Mouse (Mus musculus): ENCODE data around the gene Ndufa3. TPM values are rescaled to one million over a fixed set of nuclear protein-coding genes. Genes with fewer than 3 reads are reported as not detected.
"Not testable (repeated sequence)": the region's sequence is repeated elsewhere in the genome, so short reads cannot be mapped to it uniquely, and the experiment has no call there.

Ndufa3 gene
- 343 and 344 TPM in 2 replicates for polyA plus RNA-seq (2014; fragmentation: Nextera tagmentation; extraction: Ambion mirVana)

- Histone ChIP-seq H3K27ac (ENCODE audit: low read depth, low read length) (no peak within 1 kb of the TSS), H3K27me3 (ENCODE audit: control insufficient read depth, insufficient read depth, low read length) (no peaks in the 10 kb centered on the region), H3K4me1 (replicated peaks; ENCODE audit: control insufficient read depth, insufficient read depth, low read length) (no peaks in the 10 kb centered on the region), H3K9ac (ENCODE audit: low read depth, low read length) (peak within 1 kb of the TSS; percentile 76), H3K36me3 (ENCODE audit: control insufficient read depth, insufficient read depth, low read length) (no peaks in the 10 kb centered on the region), H3K4me3 (ENCODE audit: low read depth, low read length) (peak within 1 kb of the TSS; percentile 63), H3K9me3 (ENCODE audit: control insufficient read depth, low read length) (no peaks in the 10 kb centered on the region), H3K4me2 (replicated peaks; ENCODE audit: low read depth, low read length) (peak within 1 kb of the TSS; percentile 66)
- ATAC-seq (ENCODE audit: low FRiP score) (peak; percentile 96), DNase-seq (ENCODE audit: low spot score) (peak; percentile 90)
- WGBS, result 2% methylated on average over 32 of the region's 32 CpGs
Measured at GRCm38 (mm10) chr7:3617242-3617995, at the start of gene Ndufa3. Gene Ndufa3, plus strand, starts transcription at chr7:3617373.

GRCm38 (mm10) chr7:3569725-3570124 is 47.4 kb upstream of the Ndufa3 start:
- no peak overlapping the region for H3K4me2 ChIP-seq (replicated peaks; ENCODE audit: low read depth, low read length)

DNA sequence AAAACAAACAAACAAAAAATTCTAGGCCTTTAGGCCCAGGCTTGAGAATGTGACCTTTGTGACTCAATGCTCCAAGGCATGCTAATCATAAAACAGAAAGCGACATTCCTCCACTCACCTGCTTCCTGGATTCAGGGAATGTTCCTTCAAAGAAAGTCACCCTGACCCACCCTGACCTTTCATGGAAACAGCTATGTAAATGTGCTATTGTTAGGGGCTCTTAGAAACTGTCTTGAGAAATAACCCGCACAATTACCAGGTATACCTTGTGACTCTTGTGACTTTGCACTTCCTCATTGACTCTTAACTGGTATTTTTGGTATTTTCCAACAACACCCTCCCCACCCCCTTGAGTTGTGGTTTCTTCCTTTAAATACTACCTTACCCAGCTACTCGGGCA is 46.6 kb upstream of the Ndufa3 start:
- H3K27ac ChIP-seq (ENCODE audit: low read depth, low read length); H3K36me3 ChIP-seq (ENCODE audit: control insufficient read depth, insufficient read depth, low read length); DNase-seq (ENCODE audit: low spot score); H3K9me3 ChIP-seq (ENCODE audit: control insufficient read depth, low read length); H3K4me3 ChIP-seq (ENCODE audit: low read depth, low read length); H3K4me1 ChIP-seq (replicated peaks; ENCODE audit: control insufficient read depth, insufficient read depth, low read length); H3K9ac ChIP-seq (ENCODE audit: low read depth, low read length); ATAC-seq (ENCODE audit: low FRiP score); H3K4me2 ChIP-seq (replicated peaks; ENCODE audit: low read depth, low read length); H3K27me3 ChIP-seq (ENCODE audit: control insufficient read depth, insufficient read depth, low read length): not testable (repeated sequence)
- 94% methylated on average over 3 of the region's 3 CpGs for WGBS

More at GRCm38 (mm10) chr7:3569725-3570124, 47.4 kb upstream of the Ndufa3 start:
- DNase-seq (ENCODE audit: low spot score) (no peak), ATAC-seq (ENCODE audit: low FRiP score) (no peak)
- WGBS, result 71% methylated on average over 6 of the region's 6 CpGs
- H3K27ac ChIP-seq (ENCODE audit: low read depth, low read length), result no peak overlapping the region
- H3K27me3 ChIP-seq (ENCODE audit: control insufficient read depth, insufficient read depth, low read length), result no peaks in the 10 kb centered on the region
- H3K4me3 ChIP-seq (ENCODE audit: low read depth, low read length), result no peak overlapping the region
- no peak overlapping the region for H3K9ac ChIP-seq (ENCODE audit: low read depth, low read length)
- H3K4me1 ChIP-seq (replicated peaks; ENCODE audit: control insufficient read depth, insufficient read depth, low read length), result no peaks in the 10 kb centered on the region
- H3K9me3 ChIP-seq (ENCODE audit: control insufficient read depth, low read length), result no peaks in the 10 kb centered on the region
- no peaks in the 10 kb centered on the region for H3K36me3 ChIP-seq (ENCODE audit: control insufficient read depth, insufficient read depth, low read length)

GRCm38 (mm10) chr7:3571847-3572246 is 45.3 kb upstream of the Ndufa3 start:
- no peaks in the 10 kb centered on the region for H3K27me3 ChIP-seq (ENCODE audit: control insufficient read depth, insufficient read depth, low read length)
- 90% methylated on average over 1 of the region's 1 CpGs for WGBS
- no peak overlapping the region for H3K4me3 ChIP-seq (ENCODE audit: low read depth, low read length)
- no peak overlapping the region for H3K4me2 ChIP-seq (replicated peaks; ENCODE audit: low read depth, low read length)
- DNase-seq (ENCODE audit: low spot score), result no peak
- H3K4me1 ChIP-seq (replicated peaks; ENCODE audit: control insufficient read depth, insufficient read depth, low read length), result no peaks in the 10 kb centered on the region
- ATAC-seq (ENCODE audit: low FRiP score), result no peak
- H3K9ac ChIP-seq (ENCODE audit: low read depth, low read length), result no peak overlapping the region
- no peak overlapping the region for H3K27ac ChIP-seq (ENCODE audit: low read depth, low read length)
- no peaks in the 10 kb centered on the region for H3K9me3 ChIP-seq (ENCODE audit: control insufficient read depth, low read length)
- no peaks in the 10 kb centered on the region for H3K36me3 ChIP-seq (ENCODE audit: control insufficient read depth, insufficient read depth, low read length)

- H3K9me3 ChIP-seq (ENCODE audit: control insufficient read depth, low read length), result no peaks in the 10 kb centered on the region
- 60% methylated on average over 5 of the region's 5 CpGs for WGBS
- DNase-seq (ENCODE audit: low spot score) (no peak), ATAC-seq (ENCODE audit: low FRiP score) (no peak)
- no peaks in the 10 kb centered on the region for H3K36me3 ChIP-seq (ENCODE audit: control insufficient read depth, insufficient read depth, low read length)
- H3K9ac ChIP-seq (ENCODE audit: low read depth, low read length), result no peak overlapping the region
- H3K4me1 ChIP-seq (replicated peaks; ENCODE audit: control insufficient read depth, insufficient read depth, low read length), result no peaks in the 10 kb centered on the region
- H3K27me3 ChIP-seq (ENCODE audit: control insufficient read depth, insufficient read depth, low read length), result no peaks in the 10 kb centered on the region
- H3K4me3 ChIP-seq (ENCODE audit: low read depth, low read length), result no peak overlapping the region
- no peak overlapping the region for H3K27ac ChIP-seq (ENCODE audit: low read depth, low read length)
- H3K4me2 ChIP-seq (replicated peaks; ENCODE audit: low read depth, low read length), result no peak overlapping the region
Measured at GRCm38 (mm10) chr7:3574216-3574615, 43.0 kb upstream of the Ndufa3 start.

DNA sequence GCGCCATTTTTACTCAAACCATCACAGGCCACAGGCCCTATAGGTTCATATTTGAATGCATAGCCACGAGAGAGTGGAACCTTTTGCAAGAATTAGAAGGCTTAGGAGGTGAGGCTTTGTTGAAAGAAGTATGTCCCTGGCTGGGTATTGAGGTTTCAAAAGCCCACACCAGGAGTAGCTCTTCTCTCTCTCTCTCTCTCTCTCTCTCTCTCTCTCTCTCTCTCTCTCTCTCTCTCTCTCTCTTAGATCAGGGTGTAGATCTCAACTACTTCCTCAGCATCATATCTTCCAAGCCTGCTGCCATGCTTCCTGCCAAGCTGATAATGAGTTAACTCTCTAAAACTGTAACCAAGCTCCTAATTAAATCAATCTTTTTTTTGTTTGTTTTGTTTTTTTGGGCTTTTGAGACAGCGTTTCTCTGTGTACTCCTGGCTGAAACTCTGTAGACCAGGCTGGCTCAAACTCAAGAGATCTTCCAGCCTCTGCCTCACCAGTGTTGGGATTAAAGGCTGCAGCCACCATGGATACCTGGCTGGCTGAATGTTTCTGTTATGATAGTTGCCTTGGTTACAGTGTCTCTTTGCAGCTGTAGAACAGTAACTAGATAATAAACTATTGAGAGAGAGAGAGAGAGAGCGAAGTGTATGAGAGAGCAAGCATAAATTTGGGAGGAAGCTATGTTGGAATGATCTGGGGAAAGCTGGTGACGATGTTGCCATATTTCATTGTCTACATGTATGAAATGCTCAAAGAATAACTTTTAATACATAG is 40.6 kb upstream of the Ndufa3 start:
- no peaks in the 10 kb centered on the region for H3K4me1 ChIP-seq (replicated peaks; ENCODE audit: control insufficient read depth, insufficient read depth, low read length)
- no peak overlapping the region for H3K9ac ChIP-seq (ENCODE audit: low read depth, low read length)
- DNase-seq (ENCODE audit: low spot score) (no peak), ATAC-seq (ENCODE audit: low FRiP score) (no peak)
- no peaks in the 10 kb centered on the region for H3K27me3 ChIP-seq (ENCODE audit: control insufficient read depth, insufficient read depth, low read length)
- 79% methylated on average over 5 of the region's 5 CpGs for WGBS
- no peaks in the 10 kb centered on the region for H3K9me3 ChIP-seq (ENCODE audit: control insufficient read depth, low read length)
- H3K36me3 ChIP-seq (ENCODE audit: control insufficient read depth, insufficient read depth, low read length), result no peaks in the 10 kb centered on the region
- H3K4me3 ChIP-seq (ENCODE audit: low read depth, low read length), result no peak overlapping the region
- no peak overlapping the region for H3K27ac ChIP-seq (ENCODE audit: low read depth, low read length)
- no peak overlapping the region for H3K4me2 ChIP-seq (replicated peaks; ENCODE audit: low read depth, low read length)

- no peaks in the 10 kb centered on the region for H3K9me3 ChIP-seq (ENCODE audit: control insufficient read depth, low read length)
- no peak overlapping the region for H3K9ac ChIP-seq (ENCODE audit: low read depth, low read length)
- no peak overlapping the region for H3K4me2 ChIP-seq (replicated peaks; ENCODE audit: low read depth, low read length)
- DNase-seq (ENCODE audit: low spot score) (no peak), ATAC-seq (ENCODE audit: low FRiP score) (no peak)
- H3K36me3 ChIP-seq (ENCODE audit: control insufficient read depth, insufficient read depth, low read length), result no peaks in the 10 kb centered on the region
- no peak overlapping the region for H3K4me3 ChIP-seq (ENCODE audit: low read depth, low read length)
- H3K4me1 ChIP-seq (replicated peaks; ENCODE audit: control insufficient read depth, insufficient read depth, low read length), result no peaks in the 10 kb centered on the region
- 77% methylated on average over 2 of the region's 2 CpGs for WGBS
- no peak overlapping the region for H3K27ac ChIP-seq (ENCODE audit: low read depth, low read length)
- no peaks in the 10 kb centered on the region for H3K27me3 ChIP-seq (ENCODE audit: control insufficient read depth, insufficient read depth, low read length)
Measured at GRCm38 (mm10) chr7:3578196-3578595, 39.0 kb upstream of the Ndufa3 start.

DNA sequence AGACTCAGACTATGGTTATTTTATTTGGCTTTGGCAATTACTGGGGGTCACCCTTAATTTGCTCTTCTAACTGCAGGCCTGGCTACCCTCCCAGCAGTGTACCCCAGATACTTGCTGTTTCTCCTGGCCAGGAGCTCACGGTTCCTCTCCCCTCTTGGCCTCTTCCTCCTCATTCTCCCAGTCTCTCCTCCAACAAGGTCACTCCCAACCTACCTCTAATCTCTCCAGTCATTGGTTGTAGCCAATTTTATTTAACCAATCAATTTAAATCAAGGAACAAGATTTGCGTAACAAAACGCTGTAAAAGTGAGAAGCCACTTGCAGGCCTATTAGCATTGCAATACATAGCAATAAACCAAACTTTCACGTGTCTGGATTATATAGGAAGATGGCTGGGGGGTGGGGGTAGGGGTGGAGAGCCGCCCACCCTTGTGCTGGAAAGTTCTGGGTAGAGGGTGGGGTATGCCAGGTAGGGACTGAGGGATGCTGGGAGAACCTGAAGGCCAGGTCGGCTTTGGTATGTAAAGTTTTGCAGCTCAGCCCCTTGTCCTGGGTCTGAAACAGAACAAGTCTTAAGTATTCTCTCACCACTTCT is 38.1 kb upstream of the Ndufa3 start:
- Histone ChIP-seq H3K27me3 (ENCODE audit: control insufficient read depth, insufficient read depth, low read length) (no peaks in the 10 kb centered on the region), H3K36me3 (ENCODE audit: control insufficient read depth, insufficient read depth, low read length) (no peaks in the 10 kb centered on the region), H3K9me3 (ENCODE audit: control insufficient read depth, low read length) (no peaks in the 10 kb centered on the region), H3K4me3 (ENCODE audit: low read depth, low read length) (no peak overlapping the region), H3K27ac (ENCODE audit: low read depth, low read length) (no peak overlapping the region), H3K4me2 (replicated peaks; ENCODE audit: low read depth, low read length) (no peak overlapping the region), H3K9ac (ENCODE audit: low read depth, low read length) (no peak overlapping the region), H3K4me1 (replicated peaks; ENCODE audit: control insufficient read depth, insufficient read depth, low read length) (no peaks in the 10 kb centered on the region)
- no peak for ATAC-seq (ENCODE audit: low FRiP score)
- DNase-seq (ENCODE audit: low spot score), result no peak
- WGBS, result 71% methylated on average over 6 of the region's 6 CpGs
